Mouse (Mus musculus) stomach, embryonic 14.5 days (tissue): Measurements from ENCODE around the gene Cd47. TPM values are rescaled to one million over a fixed set of nuclear protein-coding genes. Genes with fewer than 3 reads are reported as not detected.

Source experiments
- ATAC-seq: fragments of 200-750 bp; cut with Nextera tagmentation; 2 replicates; pipeline ENCODE4 v1.8.0; 2017; ENCODE audit warnings: low read depth, moderate TSS enrichment; ENCODE audit not compliant: insufficient number of reproducible peaks, insufficient read depth, low FRiP score
- H3K27ac ChIP-seq: fragments of 300-500 bp; sonication (generic); 2 replicates; pipeline ENCODE4 v1.5.1; 2014; ENCODE audit warnings: mild to moderate bottlenecking, low read length, moderate library complexity, mixed read lengths
- H3K27me3 ChIP-seq: fragments of 300-500 bp; sonication (generic); 2 replicates; pipeline ENCODE4 v1.6.1; 2014; ENCODE audit warnings: low read length, control low read depth, mixed read lengths; ENCODE audit not compliant: control insufficient read depth, insufficient read depth
- H3K36me3 ChIP-seq: fragments of 300-500 bp; sonication (generic); 2 replicates; pipeline ENCODE4 v1.6.1; 2014; ENCODE audit warnings: mild to moderate bottlenecking, control low read depth, low read length, moderate library complexity, mixed read lengths; ENCODE audit not compliant: control insufficient read depth, insufficient read depth
- H3K4me1 ChIP-seq: fragments of 300-500 bp; sonication (generic); 2 replicates; pipeline ENCODE4 v1.6.1; 2014; ENCODE audit warnings: low read length, control low read depth, mixed read lengths; ENCODE audit not compliant: control insufficient read depth, insufficient read depth
- H3K4me2 ChIP-seq: fragments of 300-500 bp; sonication (generic); replicated peaks from 2 replicates; pipeline ENCODE4 v1.6.1; 2014; ENCODE audit warnings: low read depth, low read length, control low read depth
- H3K4me3 ChIP-seq: fragments of 300-500 bp; sonication (generic); 2 replicates; pipeline ENCODE4 v1.5.1; 2014; ENCODE audit warnings: low read depth, low read length, control low read depth
- H3K9ac ChIP-seq: fragments of 300-500 bp; sonication (generic); replicated peaks from 2 replicates; pipeline ENCODE4 v1.6.1; 2014; ENCODE audit warnings: low read depth, mild to moderate bottlenecking, control low read depth, low read length, moderate library complexity, mixed read lengths
- H3K9me3 ChIP-seq: fragments of 300-500 bp; sonication (generic); 2 replicates; pipeline ENCODE4 v1.6.1; 2016; ENCODE audit warnings: low read depth, low read length, control low read depth; ENCODE audit not compliant: control insufficient read depth
- WGBS: fragments of 180-500 bp; shearing (Covaris S2); extraction: QIAGEN DNeasy Blood & Tissue Kit; methylation state at CpG from one replicate; pipeline ENCODE4 v1.1.7; 2014; 5-methylcytosine and 5-hydroxymethylcytosine counted together
- polyA plus RNA-seq: library from polyadenylated mRNA; unstranded; fragments of >200 nt; fragmentation: Nextera tagmentation; extraction: Ambion mirVana; gene quantifications from 2 replicates; pipeline ENCODE4 v1.2.1, GENCODE M21; 2014

Gene Cd47
- polyA plus RNA-seq, 1 experiment from 2014 or later = 66.8 TPM

- Histone ChIP-seq H3K36me3 (no peaks in the 10 kb centered on the region), H3K9me3 (peaks cover 3% of the 10 kb centered on the region; the same call in 1 of the 2 replicates), H3K9ac (no peak overlapping the region), H3K4me3 (no peak overlapping the region), H3K4me2 (no peak overlapping the region), H3K27me3 (no peaks in the 10 kb centered on the region), H3K27ac (no peak overlapping the region), H3K4me1 (no peaks in the 10 kb centered on the region)
- ATAC-seq = peak; percentile 53; the same call in 1 of the 2 replicates
- 52% methylated on average over 8 of the region's 8 CpGs for WGBS
Measured at GRCm38 (mm10) chr16:49951925-49952523, 151.7 kb downstream of the Cd47 start.

GRCm38 (mm10) chr16:49953817-49954216, 153.5 kb downstream of the Cd47 start:
- Histone ChIP-seq H3K27ac (no peak overlapping the region), H3K27me3 (no peaks in the 10 kb centered on the region), H3K9me3 (peaks cover 3% of the 10 kb centered on the region; the same call in 1 of the 2 replicates), H3K4me1 (no peaks in the 10 kb centered on the region), H3K9ac (no peak overlapping the region), H3K4me3 (no peak overlapping the region), H3K36me3 (no peaks in the 10 kb centered on the region), H3K4me2 (no peak overlapping the region)
- WGBS = 61% methylated on average over 3 of the region's 3 CpGs
- no peak for ATAC-seq

GRCm38 (mm10) chr16:49954909-49955308, 154.6 kb downstream of the Cd47 start:
- H3K4me1 ChIP-seq = no peaks in the 10 kb centered on the region
- WGBS = 92% methylated on average over 10 of the region's 10 CpGs
- H3K4me2 ChIP-seq = no peak overlapping the region
- no peak overlapping the region for H3K4me3 ChIP-seq
- ATAC-seq = no peak
- peaks cover 3% of the 10 kb centered on the region; the same call in 1 of the 2 replicates for H3K9me3 ChIP-seq
- H3K9ac ChIP-seq = no peak overlapping the region
- no peaks in the 10 kb centered on the region for H3K36me3 ChIP-seq
- H3K27ac ChIP-seq = no peak overlapping the region
- H3K27me3 ChIP-seq = no peaks in the 10 kb centered on the region

- Histone ChIP-seq H3K9ac (no peak overlapping the region), H3K27ac (no peak overlapping the region), H3K4me2 (no peak overlapping the region), H3K27me3 (no peaks in the 10 kb centered on the region), H3K4me1 (no peaks in the 10 kb centered on the region), H3K4me3 (no peak overlapping the region), H3K36me3 (no peaks in the 10 kb centered on the region), H3K9me3 (peaks cover 3% of the 10 kb centered on the region; the same call in 1 of the 2 replicates)
- no peak for ATAC-seq
- WGBS = 92% methylated on average over 2 of the region's 2 CpGs
Measured at GRCm38 (mm10) chr16:49955325-49955724, 155.0 kb downstream of the Cd47 start.

GRCm38 (mm10) chr16:49955952-49956351, 155.6 kb downstream of the Cd47 start:
- no peak for ATAC-seq
- Histone ChIP-seq H3K4me1 (no peaks in the 10 kb centered on the region), H3K4me2 (no peak overlapping the region), H3K27ac (no peak overlapping the region), H3K9ac (no peak overlapping the region), H3K36me3 (no peaks in the 10 kb centered on the region), H3K4me3 (no peak overlapping the region), H3K9me3 (no peaks in the 10 kb centered on the region), H3K27me3 (no peaks in the 10 kb centered on the region)
- 69% methylated on average over 2 of the region's 2 CpGs for WGBS

- Histone ChIP-seq H3K4me2 (no peak overlapping the region), H3K4me1 (no peaks in the 10 kb centered on the region), H3K36me3 (no peaks in the 10 kb centered on the region), H3K27ac (no peak overlapping the region), H3K9me3 (no peaks in the 10 kb centered on the region), H3K27me3 (no peaks in the 10 kb centered on the region), H3K4me3 (no peak overlapping the region), H3K9ac (no peak overlapping the region)
- WGBS = 79% methylated on average over 7 of the region's 7 CpGs
- no peak for ATAC-seq
Measured at GRCm38 (mm10) chr16:49956531-49957302, 156.4 kb downstream of the Cd47 start.

- Histone ChIP-seq H3K36me3 (no peaks in the 10 kb centered on the region), H3K9me3 (no peaks in the 10 kb centered on the region), H3K27ac (no peak overlapping the region), H3K27me3 (no peaks in the 10 kb centered on the region), H3K4me2 (no peak overlapping the region), H3K9ac (no peak overlapping the region), H3K4me1 (no peaks in the 10 kb centered on the region), H3K4me3 (no peak overlapping the region)
- no peak for ATAC-seq
- WGBS = 81% methylated on average over 5 of the region's 5 CpGs
Measured at GRCm38 (mm10) chr16:49958900-49959436, 158.6 kb downstream of the Cd47 start.

GRCm38 (mm10) chr16:49962305-49962704, 162.0 kb downstream of the Cd47 start:
- 82% methylated on average over 3 of the region's 3 CpGs for WGBS
- no peak overlapping the region for H3K4me3 ChIP-seq
- H3K27me3 ChIP-seq = no peaks in the 10 kb centered on the region
- H3K9me3 ChIP-seq = no peaks in the 10 kb centered on the region
- peaks cover 2% of the 10 kb centered on the region; the same call in 1 of the 2 replicates for H3K4me1 ChIP-seq
- no peak overlapping the region for H3K9ac ChIP-seq
- no peaks in the 10 kb centered on the region for H3K36me3 ChIP-seq
- no peak overlapping the region for H3K27ac ChIP-seq
- no peak overlapping the region for H3K4me2 ChIP-seq
- no peak for ATAC-seq
